Mouse (Mus musculus): ENCODE data around the gene Slc4a10. TPM values are rescaled to one million over a fixed set of nuclear protein-coding genes. Genes with fewer than 3 reads are reported as not detected.
A peak's percentile ranks its signal among the peaks of the same experiment; 100 is the strongest.

Gene Slc4a10
- polyA plus RNA-seq, 1 experiment from 2014 or later = 0.94 TPM

- ATAC-seq = no peak
- Histone ChIP-seq H3K4me3 (ENCODE audit: low read length) (no peak overlapping the region), H3K4me1 (ENCODE audit: control insufficient read depth, insufficient read depth, low read length) (no peaks in the 10 kb centered on the region), H3K4me2 (ENCODE audit: low read depth, low read length) (no peak overlapping the region), H3K9me3 (ENCODE audit: control insufficient read depth, low read length) (no peaks in the 10 kb centered on the region), H3K9ac (ENCODE audit: low read depth, low read length) (no peak overlapping the region), H3K36me3 (ENCODE audit: control insufficient read depth, insufficient read depth, low read length) (no peaks in the 10 kb centered on the region), H3K27me3 (replicated peaks; ENCODE audit: control insufficient read depth, insufficient read depth, low read length) (no peaks in the 10 kb centered on the region), H3K27ac (ENCODE audit: low read length) (no peak overlapping the region)
These were observed 181.3 kb downstream of the Slc4a10 start for GRCm38 (mm10) chr2:62227563-62227962.

GRCm38 (mm10) chr2:62231271-62231670 lies 185.0 kb downstream of the Slc4a10 start:
- Histone ChIP-seq H3K27me3 (replicated peaks; ENCODE audit: control insufficient read depth, insufficient read depth, low read length) (no peaks in the 10 kb centered on the region), H3K36me3 (ENCODE audit: control insufficient read depth, insufficient read depth, low read length) (no peaks in the 10 kb centered on the region), H3K4me2 (ENCODE audit: low read depth, low read length) (no peak overlapping the region), H3K4me1 (ENCODE audit: control insufficient read depth, insufficient read depth, low read length) (no peaks in the 10 kb centered on the region), H3K9me3 (ENCODE audit: control insufficient read depth, low read length) (no peaks in the 10 kb centered on the region), H3K9ac (ENCODE audit: low read depth, low read length) (no peak overlapping the region), H3K27ac (ENCODE audit: low read length) (no peak overlapping the region), H3K4me3 (ENCODE audit: low read length) (no peak overlapping the region)
- 78% methylated on average over 2 of the region's 2 CpGs for WGBS
- ATAC-seq = no peak

GRCm38 (mm10) chr2:62244167-62244566 lies 197.9 kb downstream of the Slc4a10 start:
- Histone ChIP-seq H3K27me3 (replicated peaks; ENCODE audit: control insufficient read depth, insufficient read depth, low read length) (no peaks in the 10 kb centered on the region), H3K4me3 (ENCODE audit: low read length) (no peak overlapping the region), H3K9me3 (ENCODE audit: control insufficient read depth, low read length) (no peaks in the 10 kb centered on the region), H3K27ac (ENCODE audit: low read length) (no peak overlapping the region), H3K4me1 (ENCODE audit: control insufficient read depth, insufficient read depth, low read length) (no peaks in the 10 kb centered on the region), H3K4me2 (ENCODE audit: low read depth, low read length) (no peak overlapping the region), H3K9ac (ENCODE audit: low read depth, low read length) (no peak overlapping the region), H3K36me3 (ENCODE audit: control insufficient read depth, insufficient read depth, low read length) (no peaks in the 10 kb centered on the region)
- WGBS = 59% methylated on average over 4 of the region's 4 CpGs
- no peak for ATAC-seq

GRCm38 (mm10) chr2:62268467-62268866 lies 222.2 kb downstream of the Slc4a10 start:
- Histone ChIP-seq H3K4me1 (ENCODE audit: control insufficient read depth, insufficient read depth, low read length) (no peaks in the 10 kb centered on the region), H3K4me2 (ENCODE audit: low read depth, low read length) (no peak overlapping the region; the same call in 1 of the 2 replicates), H3K27me3 (replicated peaks; ENCODE audit: control insufficient read depth, insufficient read depth, low read length) (no peaks in the 10 kb centered on the region), H3K4me3 (ENCODE audit: low read length) (no peak overlapping the region), H3K9me3 (ENCODE audit: control insufficient read depth, low read length) (no peaks in the 10 kb centered on the region), H3K36me3 (ENCODE audit: control insufficient read depth, insufficient read depth, low read length) (no peaks in the 10 kb centered on the region), H3K27ac (ENCODE audit: low read length) (peak overlapping the region; percentile 63), H3K9ac (ENCODE audit: low read depth, low read length) (no peak overlapping the region)
- 75% methylated on average over 9 of the region's 9 CpGs for WGBS
- peak; percentile 64 for ATAC-seq

- 40% methylated on average over 4 of the region's 4 CpGs for WGBS
- no peak for ATAC-seq
- no peaks in the 10 kb centered on the region for H3K27me3 ChIP-seq (replicated peaks; ENCODE audit: control insufficient read depth, insufficient read depth, low read length)
These were observed 225.6 kb downstream of the Slc4a10 start for GRCm38 (mm10) chr2:62271840-62272239.

GRCm38 (mm10) chr2:62278779-62279178 lies 232.5 kb downstream of the Slc4a10 start:
- H3K36me3 ChIP-seq (ENCODE audit: control insufficient read depth, insufficient read depth, low read length) = no peaks in the 10 kb centered on the region
- H3K9ac ChIP-seq (ENCODE audit: low read depth, low read length) = no peak overlapping the region
- H3K4me2 ChIP-seq (ENCODE audit: low read depth, low read length) = no peak overlapping the region
- no peak overlapping the region for H3K27ac ChIP-seq (ENCODE audit: low read length)
- no peaks in the 10 kb centered on the region for H3K4me1 ChIP-seq (ENCODE audit: control insufficient read depth, insufficient read depth, low read length)
- no peak for ATAC-seq
- no peaks in the 10 kb centered on the region for H3K27me3 ChIP-seq (replicated peaks; ENCODE audit: control insufficient read depth, insufficient read depth, low read length)
- 75% methylated on average over 3 of the region's 3 CpGs for WGBS
- no peak overlapping the region for H3K4me3 ChIP-seq (ENCODE audit: low read length)
- H3K9me3 ChIP-seq (ENCODE audit: control insufficient read depth, low read length) = no peaks in the 10 kb centered on the region

More at GRCm38 (mm10) chr2:62271840-62272239, 225.6 kb downstream of the Slc4a10 start:
- Histone ChIP-seq H3K9ac (ENCODE audit: low read depth, low read length) (no peak overlapping the region), H3K36me3 (ENCODE audit: control insufficient read depth, insufficient read depth, low read length) (no peaks in the 10 kb centered on the region), H3K9me3 (ENCODE audit: control insufficient read depth, low read length) (no peaks in the 10 kb centered on the region), H3K4me3 (ENCODE audit: low read length) (no peak overlapping the region), H3K27ac (ENCODE audit: low read length) (no peak overlapping the region), H3K4me2 (ENCODE audit: low read depth, low read length) (no peak overlapping the region), H3K4me1 (ENCODE audit: control insufficient read depth, insufficient read depth, low read length) (no peaks in the 10 kb centered on the region)

- ATAC-seq = no peak
- H3K9me3 ChIP-seq (ENCODE audit: control insufficient read depth, low read length) = no peaks in the 10 kb centered on the region
- no peak overlapping the region for H3K4me2 ChIP-seq (ENCODE audit: low read depth, low read length)
- H3K27ac ChIP-seq (ENCODE audit: low read length) = no peak overlapping the region
- no peaks in the 10 kb centered on the region for H3K27me3 ChIP-seq (replicated peaks; ENCODE audit: control insufficient read depth, insufficient read depth, low read length)
- H3K4me3 ChIP-seq (ENCODE audit: low read length) = no peak overlapping the region
- H3K4me1 ChIP-seq (ENCODE audit: control insufficient read depth, insufficient read depth, low read length) = no peaks in the 10 kb centered on the region
- no peaks in the 10 kb centered on the region for H3K36me3 ChIP-seq (ENCODE audit: control insufficient read depth, insufficient read depth, low read length)
- no peak overlapping the region for H3K9ac ChIP-seq (ENCODE audit: low read depth, low read length)
- 88% methylated on average over 7 of the region's 7 CpGs for WGBS
These were observed 233.5 kb downstream of the Slc4a10 start for GRCm38 (mm10) chr2:62279777-62280176.

GRCm38 (mm10) chr2:62285026-62285425 lies 238.8 kb downstream of the Slc4a10 start:
- no peak overlapping the region for H3K4me3 ChIP-seq (ENCODE audit: low read length)
- no peaks in the 10 kb centered on the region for H3K4me1 ChIP-seq (ENCODE audit: control insufficient read depth, insufficient read depth, low read length)
- H3K27ac ChIP-seq (ENCODE audit: low read length) = no peak overlapping the region
- 80% methylated on average over 2 of the region's 2 CpGs for WGBS
- H3K27me3 ChIP-seq (replicated peaks; ENCODE audit: control insufficient read depth, insufficient read depth, low read length) = no peaks in the 10 kb centered on the region
- no peaks in the 10 kb centered on the region for H3K9me3 ChIP-seq (ENCODE audit: control insufficient read depth, low read length)
- H3K9ac ChIP-seq (ENCODE audit: low read depth, low read length) = no peak overlapping the region
- no peak overlapping the region for H3K4me2 ChIP-seq (ENCODE audit: low read depth, low read length)
- ATAC-seq = no peak
- no peaks in the 10 kb centered on the region for H3K36me3 ChIP-seq (ENCODE audit: control insufficient read depth, insufficient read depth, low read length)

- Histone ChIP-seq H3K27me3 (replicated peaks; ENCODE audit: control insufficient read depth, insufficient read depth, low read length) (no peaks in the 10 kb centered on the region), H3K27ac (ENCODE audit: low read length) (no peak overlapping the region), H3K9me3 (ENCODE audit: control insufficient read depth, low read length) (no peaks in the 10 kb centered on the region), H3K4me3 (ENCODE audit: low read length) (no peak overlapping the region), H3K36me3 (ENCODE audit: control insufficient read depth, insufficient read depth, low read length) (no peaks in the 10 kb centered on the region), H3K9ac (ENCODE audit: low read depth, low read length) (no peak overlapping the region), H3K4me1 (ENCODE audit: control insufficient read depth, insufficient read depth, low read length) (no peaks in the 10 kb centered on the region), H3K4me2 (ENCODE audit: low read depth, low read length) (no peak overlapping the region)
- no peak for ATAC-seq
- 0% methylated on average over 2 of the region's 2 CpGs for WGBS
These were observed 239.6 kb downstream of the Slc4a10 start for GRCm38 (mm10) chr2:62285847-62286246.

GRCm38 (mm10) chr2:62287532-62287931 lies 241.3 kb downstream of the Slc4a10 start:
- Histone ChIP-seq H3K4me1 (ENCODE audit: control insufficient read depth, insufficient read depth, low read length) (no peaks in the 10 kb centered on the region), H3K4me2 (ENCODE audit: low read depth, low read length) (no peak overlapping the region), H3K27ac (ENCODE audit: low read length) (no peak overlapping the region), H3K9me3 (ENCODE audit: control insufficient read depth, low read length) (no peaks in the 10 kb centered on the region), H3K4me3 (ENCODE audit: low read length) (no peak overlapping the region), H3K36me3 (ENCODE audit: control insufficient read depth, insufficient read depth, low read length) (no peaks in the 10 kb centered on the region), H3K27me3 (replicated peaks; ENCODE audit: control insufficient read depth, insufficient read depth, low read length) (no peaks in the 10 kb centered on the region), H3K9ac (ENCODE audit: low read depth, low read length) (no peak overlapping the region)
- 61% methylated on average over 4 of the region's 4 CpGs for WGBS
- ATAC-seq = no peak
